Mouse (Mus musculus): Measurements from ENCODE around the gene Rps15. TPM values are rescaled to one million over a fixed set of nuclear protein-coding genes. Genes with fewer than 3 reads are reported as not detected.

The Rps15 gene
- total and polyA plus RNA-seq, 2 experiments = 510 to 1,012 TPM

GRCm38 (mm10) chr10:80259463-80259805, 32.8 kb upstream of the Rps15 start:
- Histone ChIP-seq H3K4me3 (ENCODE audit: insufficient read depth, low read depth, low read length) (peak overlapping the region; percentile 82), H3K79me2 (ENCODE audit: control insufficient read depth, insufficient read depth, low read length) (peaks cover 10% of the 10 kb centered on the region; the same call in 1 of the 2 replicates), H3K4me1 (ENCODE audit: control insufficient read depth, insufficient read depth, low read length) (peaks cover 26% of the 10 kb centered on the region), H3K36me3 (ENCODE audit: control insufficient read depth, insufficient read depth, low read length) (0 out of 2 replicates have a peak, but pooled peaks cover 1% of the 10 kb centered on the region), H3K27me3 (ENCODE audit: control insufficient read depth, insufficient read depth, low read length) (no peaks in the 10 kb centered on the region), H3K9ac (ENCODE audit: low read depth, low read length) (peak overlapping the region; percentile 89), H3K27ac (replicated peaks; ENCODE audit: insufficient read depth, low read depth, low read length) (peak overlapping the region; percentile 92)
- WGBS = 23% methylated on average over 6 of the region's 6 CpGs
- no peak for TF ChIP-seq CTCF (IDR thresholded peaks at IDR 0.05; ENCODE audit: low read depth, low read length)
- no peak for TF ChIP-seq POLR2A (IDR thresholded peaks at IDR 0.05; ENCODE audit: extremely low read depth, insufficient read depth, low read length)
- peak; percentile 39 for DNase-seq (ENCODE audit: extremely low read depth, low read depth, low spot score)

- Histone ChIP-seq H3K27ac (replicated peaks; ENCODE audit: insufficient read depth, low read depth, low read length) (peak overlapping the region; percentile 92), H3K36me3 (ENCODE audit: control insufficient read depth, insufficient read depth, low read length) (0 out of 2 replicates have a peak, but pooled peaks cover 1% of the 10 kb centered on the region), H3K4me1 (ENCODE audit: control insufficient read depth, insufficient read depth, low read length) (peaks cover 20% of the 10 kb centered on the region), H3K4me3 (ENCODE audit: insufficient read depth, low read depth, low read length) (peak overlapping the region; percentile 82), H3K27me3 (ENCODE audit: control insufficient read depth, insufficient read depth, low read length) (no peaks in the 10 kb centered on the region), H3K9ac (ENCODE audit: low read depth, low read length) (peak overlapping the region; percentile 89), H3K79me2 (ENCODE audit: control insufficient read depth, insufficient read depth, low read length) (peaks cover 12% of the 10 kb centered on the region; the same call in 1 of the 2 replicates)
- peak; percentile 89 for DNase-seq (ENCODE audit: extremely low read depth, low read depth, low spot score)
- WGBS = 2% methylated on average over 19 of the region's 19 CpGs
- 0 out of 2 replicates have a peak, but pooled peaks have one; percentile 18 for TF ChIP-seq POLR2A (IDR thresholded peaks at IDR 0.05; ENCODE audit: extremely low read depth, insufficient read depth, low read length)
- TF ChIP-seq CTCF (IDR thresholded peaks at IDR 0.05; ENCODE audit: low read depth, low read length) = no peak
Observed at GRCm38 (mm10) chr10:80259861-80260641, 32.2 kb upstream of the Rps15 start.

GRCm38 (mm10) chr10:80260642-80261584, 31.3 kb upstream of the Rps15 start, which contains the start of the genes Gamt and Dazap1:
Gene Gamt, minus strand, starts transcription at chr10:80261012.
Gene Dazap1, plus strand, starts transcription at chr10:80261486.
- peaks cover 15% of the 10 kb centered on the region; the same call in 1 of the 2 replicates for H3K79me2 ChIP-seq (ENCODE audit: control insufficient read depth, insufficient read depth, low read length)
- H3K36me3 ChIP-seq (ENCODE audit: control insufficient read depth, insufficient read depth, low read length) = 0 out of 2 replicates have a peak, but pooled peaks cover 1% of the 10 kb centered on the region
- peak within 1 kb of the TSS; percentile 89 for H3K9ac ChIP-seq (ENCODE audit: low read depth, low read length)
- peak; percentile 93 for DNase-seq (ENCODE audit: extremely low read depth, low read depth, low spot score)
- H3K27me3 ChIP-seq (ENCODE audit: control insufficient read depth, insufficient read depth, low read length) = no peaks in the 10 kb centered on the region
- peak within 1 kb of the TSS; percentile 92 for H3K27ac ChIP-seq (replicated peaks; ENCODE audit: insufficient read depth, low read depth, low read length)
- WGBS = 1% methylated on average over 49 of the region's 49 CpGs
- TF ChIP-seq POLR2A (IDR thresholded peaks at IDR 0.05; ENCODE audit: extremely low read depth, insufficient read depth, low read length) = peak; percentile 96
- no peak for TF ChIP-seq CTCF (IDR thresholded peaks at IDR 0.05; ENCODE audit: low read depth, low read length)
- peaks cover 18% of the 10 kb centered on the region for H3K4me1 ChIP-seq (ENCODE audit: control insufficient read depth, insufficient read depth, low read length)
- peak within 1 kb of the TSS; percentile 82 for H3K4me3 ChIP-seq (ENCODE audit: insufficient read depth, low read depth, low read length)

GRCm38 (mm10) chr10:80261585-80261968, 30.7 kb upstream of the Rps15 start:
- H3K79me2 ChIP-seq (ENCODE audit: control insufficient read depth, insufficient read depth, low read length) = peaks cover 18% of the 10 kb centered on the region; the same call in 1 of the 2 replicates
- WGBS = under 1% methylated on average over 14 of the region's 14 CpGs
- peak overlapping the region; percentile 91 for H3K27ac ChIP-seq (replicated peaks; ENCODE audit: insufficient read depth, low read depth, low read length)
- H3K27me3 ChIP-seq (ENCODE audit: control insufficient read depth, insufficient read depth, low read length) = no peaks in the 10 kb centered on the region
- H3K9ac ChIP-seq (ENCODE audit: low read depth, low read length) = peak overlapping the region; percentile 72
- peaks cover 20% of the 10 kb centered on the region for H3K4me1 ChIP-seq (ENCODE audit: control insufficient read depth, insufficient read depth, low read length)
- H3K4me3 ChIP-seq (ENCODE audit: insufficient read depth, low read depth, low read length) = peak overlapping the region; percentile 54
- peak; percentile 93 for DNase-seq (ENCODE audit: extremely low read depth, low read depth, low spot score)
- H3K36me3 ChIP-seq (ENCODE audit: control insufficient read depth, insufficient read depth, low read length) = 0 out of 2 replicates have a peak, but pooled peaks cover 1% of the 10 kb centered on the region
- TF ChIP-seq CTCF (IDR thresholded peaks at IDR 0.05; ENCODE audit: low read depth, low read length) (no peak), POLR2A (IDR thresholded peaks at IDR 0.05; ENCODE audit: extremely low read depth, insufficient read depth, low read length) (peak; percentile 49; the same call in 1 of the 2 replicates)

- TF ChIP-seq CTCF (IDR thresholded peaks at IDR 0.05; ENCODE audit: low read depth, low read length) = no peak
- TF ChIP-seq POLR2A (IDR thresholded peaks at IDR 0.05; ENCODE audit: extremely low read depth, insufficient read depth, low read length) = no peak
- Histone ChIP-seq H3K27ac (replicated peaks; ENCODE audit: insufficient read depth, low read depth, low read length) (peak overlapping the region; percentile 65), H3K4me3 (ENCODE audit: insufficient read depth, low read depth, low read length) (peak overlapping the region; percentile 4; the same call in 1 of the 2 replicates), H3K4me1 (ENCODE audit: control insufficient read depth, insufficient read depth, low read length) (peaks cover 20% of the 10 kb centered on the region), H3K27me3 (ENCODE audit: control insufficient read depth, insufficient read depth, low read length) (no peaks in the 10 kb centered on the region), H3K9ac (ENCODE audit: low read depth, low read length) (no peak overlapping the region), H3K79me2 (ENCODE audit: control insufficient read depth, insufficient read depth, low read length) (peaks cover 21% of the 10 kb centered on the region; the same call in 1 of the 2 replicates), H3K36me3 (ENCODE audit: control insufficient read depth, insufficient read depth, low read length) (0 out of 2 replicates have a peak, but pooled peaks cover 1% of the 10 kb centered on the region)
- no peak for DNase-seq (ENCODE audit: extremely low read depth, low read depth, low spot score)
- WGBS = 30% methylated on average over 12 of the region's 12 CpGs
Observed at GRCm38 (mm10) chr10:80262169-80262568, 30.1 kb upstream of the Rps15 start.

Data from liver, adult 2 months (tissue).